Mouse (Mus musculus): ENCODE data around the gene Olfr548-ps1. TPM values are rescaled to one million over a fixed set of nuclear protein-coding genes. Genes with fewer than 3 reads are reported as not detected.

Gene Olfr548-ps1
- polyA plus RNA-seq, 1 experiment = not detected

DNA sequence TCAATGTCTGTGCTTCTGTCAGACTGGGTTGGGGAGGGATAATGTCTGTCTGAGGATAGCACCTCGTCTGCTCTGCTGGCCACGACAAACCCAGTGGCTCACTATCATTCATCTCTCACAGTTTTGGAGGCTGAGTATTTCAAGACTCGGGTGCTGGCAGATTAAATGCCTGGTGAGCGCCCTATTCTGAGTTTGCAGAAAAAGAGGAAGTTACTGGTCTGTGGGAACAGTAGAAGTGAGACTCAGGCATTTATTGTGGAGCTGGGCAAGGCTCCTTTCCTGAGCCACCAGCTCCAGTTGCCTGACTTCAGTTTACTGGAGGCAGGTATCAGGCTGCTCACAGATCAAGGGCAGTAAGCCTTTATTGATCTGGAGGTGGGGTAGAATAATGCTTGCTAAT lies 26.6 kb upstream of the Olfr548-ps1 start:
- TF ChIP-seq POLR2A (IDR thresholded peaks at IDR 0.05; ENCODE audit: borderline replicate concordance, extremely low read depth, low read depth, low read length) = no peak
- no peak for TF ChIP-seq CTCF (IDR thresholded peaks at IDR 0.05; ENCODE audit: insufficient read depth, low read length)
- 64% methylated on average over 4 of the region's 4 CpGs for WGBS

DNA sequence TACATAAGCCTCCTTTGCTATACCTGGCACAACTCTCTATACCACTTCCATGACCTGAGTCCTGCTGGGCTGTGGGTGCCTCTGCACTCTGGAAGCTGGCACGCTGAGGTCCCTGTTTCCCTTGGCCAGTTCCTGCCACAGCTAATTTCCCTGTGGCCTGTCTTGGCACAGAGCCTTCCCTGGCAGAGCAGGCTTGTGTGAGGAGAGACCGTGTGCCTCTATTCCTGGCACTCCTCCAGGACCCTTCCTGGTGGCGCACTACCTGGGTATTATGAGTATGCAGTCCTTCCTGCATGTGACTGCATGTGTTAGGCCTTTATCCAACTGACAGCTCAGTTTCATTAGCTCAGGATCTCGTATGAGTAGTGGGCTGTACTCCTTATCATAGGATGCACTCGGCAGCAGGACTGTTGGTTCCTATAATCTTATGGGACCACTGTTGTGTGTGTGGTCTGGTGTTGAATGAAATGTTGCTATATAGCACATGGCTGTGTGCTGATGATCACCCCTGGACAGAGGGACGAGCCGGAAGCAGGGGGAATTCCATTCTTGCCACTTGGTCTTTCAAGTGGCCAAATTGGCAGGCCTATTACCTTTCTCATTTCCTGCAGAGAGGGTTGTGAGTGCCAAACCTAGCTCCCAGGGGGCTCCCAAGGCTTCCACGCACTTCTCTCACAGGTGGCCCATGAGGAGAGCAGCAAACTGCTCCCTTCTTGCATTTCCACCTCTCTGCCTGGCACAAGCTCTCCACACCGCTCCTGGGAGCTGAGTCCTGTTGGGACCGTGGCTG lies 24.2 kb upstream of the Olfr548-ps1 start:
- peak; percentile 5 for DNase-seq
- Histone ChIP-seq H3K4me1 (ENCODE audit: control insufficient read depth, insufficient read depth, low read length) (no peaks in the 10 kb centered on the region), H3K4me3 (replicated peaks; ENCODE audit: extremely low read depth, low read depth, low read length) (no peak overlapping the region)
- TF ChIP-seq CTCF (IDR thresholded peaks at IDR 0.05; ENCODE audit: insufficient read depth, low read length) = no peak
- no peak for TF ChIP-seq POLR2A (IDR thresholded peaks at IDR 0.05; ENCODE audit: borderline replicate concordance, extremely low read depth, low read depth, low read length)
- WGBS = 38% methylated on average over 10 of the region's 10 CpGs

More for the DNA sequence above, 26.6 kb upstream of the Olfr548-ps1 start:
- H3K4me3 ChIP-seq (replicated peaks; ENCODE audit: extremely low read depth, low read depth, low read length) = no peak overlapping the region
- H3K4me1 ChIP-seq (ENCODE audit: control insufficient read depth, insufficient read depth, low read length) = no peaks in the 10 kb centered on the region
- DNase-seq = no peak

DNA sequence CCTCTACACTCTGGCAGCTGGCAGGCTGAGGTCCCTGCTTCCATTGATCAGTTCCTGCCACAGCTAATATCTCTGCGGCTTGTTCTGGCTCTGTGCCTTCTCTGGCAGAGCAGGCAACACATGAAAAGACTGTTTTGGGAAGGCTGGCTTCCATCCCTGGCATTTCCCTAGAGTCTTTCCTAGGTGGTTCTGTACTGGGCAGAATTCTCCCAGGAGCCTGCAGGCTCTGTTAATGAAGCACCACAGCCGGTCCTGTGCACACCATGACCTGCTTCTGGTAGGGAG lies 23.7 kb upstream of the Olfr548-ps1 start:
- Histone ChIP-seq H3K4me1 (ENCODE audit: control insufficient read depth, insufficient read depth, low read length) (no peaks in the 10 kb centered on the region), H3K4me3 (replicated peaks; ENCODE audit: extremely low read depth, low read depth, low read length) (no peak overlapping the region)
- DNase-seq = no peak
- 58% methylated on average over 2 of the region's 2 CpGs for WGBS
- TF ChIP-seq POLR2A (IDR thresholded peaks at IDR 0.05; ENCODE audit: borderline replicate concordance, extremely low read depth, low read depth, low read length) (no peak), CTCF (IDR thresholded peaks at IDR 0.05; ENCODE audit: insufficient read depth, low read length) (no peak)

DNA sequence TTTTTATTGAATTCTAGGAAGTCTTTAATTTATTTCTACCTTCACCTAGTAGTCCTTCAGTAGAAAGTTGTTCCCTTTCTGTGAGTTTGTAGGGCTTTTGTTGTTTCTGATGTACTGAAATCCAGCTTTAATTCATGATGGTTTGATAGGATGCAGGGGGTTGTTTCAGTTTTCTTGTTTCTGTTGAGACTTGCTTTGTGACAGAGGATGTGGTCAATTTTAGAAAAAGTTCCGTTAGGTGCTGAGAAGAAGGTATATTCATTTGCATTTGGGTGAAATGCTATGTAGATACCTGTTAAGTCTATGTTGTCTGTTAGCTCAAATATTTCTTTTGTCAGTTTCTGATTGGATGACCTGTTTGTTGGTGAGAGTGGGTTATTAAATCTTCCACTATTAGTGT lies 11.6 kb upstream of the Olfr548-ps1 start:
- Histone ChIP-seq H3K4me1 (ENCODE audit: control insufficient read depth, insufficient read depth, low read length) (no peaks in the 10 kb centered on the region), H3K4me3 (replicated peaks; ENCODE audit: extremely low read depth, low read depth, low read length) (no peak overlapping the region)
- no peak for DNase-seq
- WGBS = 69% methylated on average over 1 of the region's 1 CpGs
- TF ChIP-seq CTCF (IDR thresholded peaks at IDR 0.05; ENCODE audit: insufficient read depth, low read length) (no peak), POLR2A (IDR thresholded peaks at IDR 0.05; ENCODE audit: borderline replicate concordance, extremely low read depth, low read depth, low read length) (no peak)

DNA sequence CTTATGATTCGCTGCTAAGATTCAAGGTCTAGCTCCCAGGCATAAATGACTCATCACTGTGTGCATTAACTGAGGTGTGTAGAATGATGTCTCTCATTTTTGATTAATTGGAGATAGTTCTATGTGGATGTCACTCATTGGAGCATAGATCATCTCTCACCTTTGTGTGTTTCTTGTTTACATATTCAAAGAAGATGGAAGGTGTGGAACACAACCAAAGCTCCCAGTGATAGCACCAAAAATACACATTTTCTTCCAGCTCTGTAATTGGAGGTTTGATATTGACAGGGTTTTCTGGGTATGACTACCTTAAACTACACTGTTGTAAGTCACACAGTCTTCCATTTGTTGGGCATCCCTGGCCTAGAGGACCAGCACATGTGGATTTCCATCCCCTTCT lies 6.2 kb upstream of the Olfr548-ps1 start, which contains the start of gene Olfr547:
TSS of gene Olfr547 (plus strand) at position 301 of the 400 bp plus-strand sequence.
- TF ChIP-seq CTCF (IDR thresholded peaks at IDR 0.05; ENCODE audit: insufficient read depth, low read length) (no peak), POLR2A (IDR thresholded peaks at IDR 0.05; ENCODE audit: borderline replicate concordance, extremely low read depth, low read depth, low read length) (no peak)
- no peaks in the 10 kb centered on the region for H3K4me1 ChIP-seq (ENCODE audit: control insufficient read depth, insufficient read depth, low read length)
- WGBS = 64% methylated on average over 1 of the region's 1 CpGs
- DNase-seq = no peak
- H3K4me3 ChIP-seq (replicated peaks; ENCODE audit: extremely low read depth, low read depth, low read length) = no peak within 1 kb of the TSS

DNA sequence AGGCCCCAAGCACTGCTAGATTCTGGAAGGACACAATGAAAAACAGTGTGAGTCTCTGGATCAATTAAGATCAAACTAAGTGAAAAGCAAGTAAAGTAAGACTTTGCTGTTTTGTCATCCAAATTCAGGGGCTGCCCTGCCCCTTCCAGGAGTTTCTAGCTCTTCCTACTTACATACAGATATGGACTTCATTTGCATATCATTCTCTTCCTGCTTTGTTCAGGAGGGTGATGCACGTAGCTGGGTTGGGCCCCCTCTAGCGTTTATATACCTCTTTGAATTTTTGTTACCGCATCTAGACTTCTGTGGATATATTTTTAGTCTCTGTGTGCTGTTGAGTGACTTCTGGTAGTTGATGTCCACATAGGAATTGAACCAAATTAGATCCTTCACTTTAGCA lies 555 bp downstream of the Olfr548-ps1 start:
- DNase-seq = no peak
- WGBS = 47% methylated on average over 3 of the region's 3 CpGs

DNA sequence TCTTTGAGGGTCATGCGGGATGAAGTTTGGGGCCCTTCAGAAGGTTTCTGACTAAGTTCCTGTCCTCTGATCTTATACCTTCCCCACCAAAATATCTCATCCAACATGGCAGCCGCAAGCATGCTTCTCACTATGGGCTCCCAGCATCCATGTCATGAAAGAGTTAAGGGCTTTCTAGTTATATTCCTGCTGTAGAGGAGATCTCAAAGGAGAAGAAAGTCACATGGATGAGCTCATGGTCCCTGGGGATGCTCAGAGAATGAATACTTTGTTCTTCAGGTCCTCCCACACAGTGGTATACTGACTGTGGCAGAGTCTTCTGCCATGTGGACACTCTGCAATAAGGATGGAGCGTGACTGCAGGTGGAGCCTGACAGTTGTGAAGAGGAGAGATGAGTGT lies 8.9 kb downstream of the Olfr548-ps1 start, which contains the start of gene Olfr549:
TSS of gene Olfr549 (plus strand) at position 301 of the 400 bp plus-strand sequence.
- H3K4me3 ChIP-seq (replicated peaks; ENCODE audit: extremely low read depth, low read depth, low read length) = no peak within 1 kb of the TSS
- 86% methylated on average over 3 of the region's 3 CpGs for WGBS
- no peaks in the 10 kb centered on the region for H3K4me1 ChIP-seq (ENCODE audit: control insufficient read depth, insufficient read depth, low read length)
- TF ChIP-seq POLR2A (IDR thresholded peaks at IDR 0.05; ENCODE audit: borderline replicate concordance, extremely low read depth, low read depth, low read length) = no peak
- no peak for TF ChIP-seq CTCF (IDR thresholded peaks at IDR 0.05; ENCODE audit: insufficient read depth, low read length)
- no peak for DNase-seq

More for the DNA sequence above, 555 bp downstream of the Olfr548-ps1 start:
- H3K4me1 ChIP-seq (ENCODE audit: control insufficient read depth, insufficient read depth, low read length) = no peaks in the 10 kb centered on the region
- TF ChIP-seq CTCF (IDR thresholded peaks at IDR 0.05; ENCODE audit: insufficient read depth, low read length) = no peak
- TF ChIP-seq POLR2A (IDR thresholded peaks at IDR 0.05; ENCODE audit: borderline replicate concordance, extremely low read depth, low read depth, low read length) = no peak
- H3K4me3 ChIP-seq (replicated peaks; ENCODE audit: extremely low read depth, low read depth, low read length) = no peak overlapping the region

DNA sequence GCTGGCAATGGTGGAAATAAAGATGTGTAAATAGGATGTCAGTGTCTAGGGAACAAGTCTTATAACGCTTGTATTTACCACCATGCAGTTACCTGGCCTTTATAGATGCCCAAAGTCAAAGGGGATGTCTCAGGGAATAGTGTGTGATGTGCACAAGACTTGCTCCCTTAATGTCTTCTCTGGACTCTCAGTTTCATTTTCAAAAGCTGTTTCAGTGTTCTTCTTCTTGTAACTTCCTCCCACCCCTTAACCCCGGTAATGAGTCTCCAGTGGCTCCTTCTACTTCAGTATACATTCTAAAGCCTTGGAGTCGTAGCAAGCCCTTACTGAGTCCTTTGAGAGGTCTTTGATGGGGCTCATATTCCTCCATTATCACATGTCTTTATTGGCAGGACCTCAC lies 12.6 kb downstream of the Olfr548-ps1 start:
- TF ChIP-seq CTCF (IDR thresholded peaks at IDR 0.05; ENCODE audit: insufficient read depth, low read length) = no peak
- TF ChIP-seq POLR2A (IDR thresholded peaks at IDR 0.05; ENCODE audit: borderline replicate concordance, extremely low read depth, low read depth, low read length) = no peak
- WGBS = 64% methylated on average over 3 of the region's 3 CpGs
- no peak overlapping the region for H3K4me3 ChIP-seq (replicated peaks; ENCODE audit: extremely low read depth, low read depth, low read length)
- no peak for DNase-seq
- H3K4me1 ChIP-seq (ENCODE audit: control insufficient read depth, insufficient read depth, low read length) = no peaks in the 10 kb centered on the region

DNA sequence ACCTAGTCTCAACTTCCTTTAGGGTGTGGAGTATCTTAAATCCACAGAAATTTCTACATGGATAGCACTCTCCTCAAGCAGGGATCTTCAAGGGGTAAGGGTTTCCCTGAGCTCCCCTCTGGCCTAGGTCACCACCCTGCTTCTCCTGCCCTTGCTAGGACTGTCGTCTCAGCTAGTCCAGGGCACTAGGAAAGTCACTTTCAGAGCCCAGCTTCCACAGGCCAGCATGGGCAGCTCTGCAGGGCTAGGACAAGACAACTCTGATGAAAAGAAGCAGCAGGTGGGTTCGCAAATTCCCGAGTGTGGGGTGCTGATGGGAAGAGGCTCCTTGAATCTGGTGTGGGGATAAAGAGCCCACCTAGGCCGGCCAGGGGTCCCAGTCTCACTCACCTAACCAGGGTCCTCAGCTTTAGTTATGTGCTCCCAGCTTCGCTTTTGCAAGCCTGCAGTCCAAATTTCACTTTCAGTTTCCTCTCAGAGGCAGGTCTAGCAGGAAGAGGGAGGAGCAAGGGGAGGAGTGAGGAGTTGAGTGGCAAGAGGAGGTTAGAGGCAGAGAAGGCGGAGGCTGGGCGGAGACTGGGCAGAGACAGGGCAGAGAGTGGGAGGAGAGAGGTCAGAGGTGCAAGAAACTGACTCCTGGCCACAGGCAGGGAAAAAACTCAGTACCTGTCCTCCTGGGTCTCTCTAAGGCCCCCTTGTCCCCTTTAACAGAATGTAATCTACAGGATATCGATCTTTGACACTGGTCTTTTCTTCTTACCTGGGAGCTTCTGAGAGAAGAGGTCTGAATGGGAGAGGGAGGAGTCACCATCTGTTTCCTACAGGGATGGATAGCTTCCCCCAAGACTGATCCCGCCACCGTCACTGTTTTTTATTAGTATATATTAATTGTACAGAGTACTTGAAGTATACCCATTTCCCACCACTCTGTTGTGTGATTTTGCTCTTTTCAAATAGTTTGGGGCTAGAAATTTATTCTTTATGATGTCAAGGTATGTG lies 24.6 kb downstream of the Olfr548-ps1 start, which contains the start of gene Trim21:
TSS of gene Trim21 (minus strand) at position 488 of the 999 bp plus-strand sequence.
- Histone ChIP-seq H3K4me3 (replicated peaks; ENCODE audit: extremely low read depth, low read depth, low read length) (peak within 1 kb of the TSS; percentile 72), H3K4me1 (ENCODE audit: control insufficient read depth, insufficient read depth, low read length) (no peaks in the 10 kb centered on the region)
- 8% methylated on average over 10 of the region's 10 CpGs for WGBS
- TF ChIP-seq CTCF (IDR thresholded peaks at IDR 0.05; ENCODE audit: insufficient read depth, low read length) (no peak), POLR2A (IDR thresholded peaks at IDR 0.05; ENCODE audit: borderline replicate concordance, extremely low read depth, low read depth, low read length) (peak; percentile 63; the same call in 1 of the 2 replicates)
- peak; percentile 87 for DNase-seq
